Mouse (Mus musculus) MN1 (cell line): ENCODE data around the gene Mbl1.

Experiments
- DNase-seq: peaks from one replicate; pipeline ENCODE4 v3.0.0-alpha.2; 2016; ENCODE audit warnings: low spot score

Gene Mbl1

DNA sequence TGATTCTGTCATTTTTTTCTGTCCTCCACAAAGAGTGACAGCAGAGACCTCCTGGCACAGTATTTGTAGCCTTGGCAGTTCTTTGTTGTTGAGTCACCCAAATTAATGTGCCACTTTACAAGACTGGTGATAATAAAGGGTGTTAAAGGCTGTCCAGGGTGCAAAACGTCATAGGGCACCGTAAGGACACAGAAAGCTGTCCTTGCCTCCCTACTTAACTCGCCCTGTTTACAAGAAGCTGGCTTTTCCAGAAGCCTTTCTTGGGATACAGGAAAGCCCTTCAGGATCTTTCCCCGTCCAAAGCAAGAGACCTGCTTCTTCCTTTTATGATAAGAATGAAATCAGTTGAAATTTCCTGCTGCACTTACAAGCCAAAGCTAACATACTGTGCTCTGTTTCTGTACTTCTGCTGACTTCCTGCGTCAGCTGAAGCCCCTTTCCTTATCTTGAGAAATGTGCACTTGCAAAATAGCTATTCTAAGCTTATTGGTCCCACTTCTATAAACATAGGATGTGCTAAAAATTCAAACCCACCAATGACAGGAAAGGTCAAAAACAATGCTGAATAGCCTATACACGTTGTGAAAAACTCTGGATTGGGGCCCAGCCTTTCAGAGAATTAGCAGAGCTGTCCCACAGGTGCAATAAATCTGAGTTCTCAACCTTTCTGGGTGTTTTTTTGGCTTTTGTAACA is 46.9 kb downstream of the Mbl1 start:
- DNase-seq = no peak
